Comparison of ENCODE assay signal across 24 mouse cellular contexts in the genomic region with DNA sequence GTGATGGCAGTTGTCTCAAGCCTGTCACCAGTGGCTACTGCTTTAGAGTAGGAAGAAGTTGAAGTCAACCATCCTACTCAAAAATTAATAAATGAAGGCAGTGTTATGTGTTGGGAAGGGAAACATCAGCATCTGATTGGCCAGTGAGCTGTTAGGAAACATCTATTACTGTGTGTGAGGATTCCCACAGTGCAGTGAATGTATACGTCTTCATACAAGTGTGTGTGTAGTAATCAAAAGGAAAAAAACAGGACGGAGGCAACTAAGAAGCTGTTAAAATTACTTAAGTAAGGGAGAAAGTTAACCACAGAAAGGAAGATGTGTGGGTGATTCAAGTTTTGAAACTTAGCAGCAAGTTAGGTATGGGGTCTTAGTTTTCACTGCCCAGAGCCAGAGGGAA.
"Had no signal": no experiment of that assay in that cellular context is flagged by ENCODE, and none has a peak within 500 bp of the region (broad histone marks: within the 10 kb centered on the region; RNA-seq: fewer than 3 reads in every experiment).

No protein-coding gene starts in this region.

- DNase-seq: forebrain, postnatal 0 days; gastrocnemius, postnatal 10 days; gastrocnemius, postnatal 25 days; heart, postnatal 14 days; heart, postnatal 36 days; kidney, adult 11 months; kidney, adult 2 months; kidney, adult 9 months; kidney, postnatal 14 days; kidney, postnatal 36 days; liver; liver, embryonic 13.5 days had no signal

- H3K9ac ChIP-seq: forebrain, postnatal 0 days; heart, embryonic 13.5 days; heart, embryonic 15.5 days; hindbrain, embryonic 13.5 days; hindbrain, embryonic 15.5 days; kidney, embryonic 15.5 days; limb, embryonic 12.5 days; liver, embryonic 13.5 days; liver, embryonic 15.5 days had no signal

- H3K4me3 ChIP-seq: heart, embryonic 13.5 days; heart, embryonic 15.5 days; hindbrain, embryonic 13.5 days; hindbrain, embryonic 15.5 days; kidney, embryonic 15.5 days; layer of hippocampus, adult 2 months; left cerebral cortex, adult 2 months; limb, embryonic 10.5 days; limb, embryonic 12.5 days; liver, embryonic 13.5 days; liver, embryonic 15.5 days had no signal

- H3K4me1 ChIP-seq: hindbrain, embryonic 15.5 days; limb, embryonic 10.5 days; limb, embryonic 12.5 days; liver, embryonic 13.5 days; liver, embryonic 15.5 days had no signal

- H3K27me3 ChIP-seq: heart, embryonic 13.5 days; heart, embryonic 15.5 days; hindbrain, embryonic 13.5 days; hindbrain, embryonic 15.5 days; kidney, embryonic 15.5 days; limb, embryonic 12.5 days; liver, embryonic 13.5 days; liver, embryonic 15.5 days had no signal

- H3K27ac ChIP-seq: heart, embryonic 13.5 days; heart, embryonic 15.5 days; hindbrain, embryonic 13.5 days; hindbrain, embryonic 15.5 days; hindbrain, postnatal 0 days; kidney, embryonic 15.5 days; kidney, postnatal 0 days; layer of hippocampus, adult 2 months; left cerebral cortex, adult 2 months; limb, embryonic 10.5 days; limb, embryonic 12.5 days; liver, embryonic 13.5 days; liver, embryonic 15.5 days had no signal

- H3K36me3 ChIP-seq: heart, embryonic 13.5 days; heart, embryonic 15.5 days; hindbrain, embryonic 13.5 days; hindbrain, embryonic 15.5 days; kidney, embryonic 15.5 days; limb, embryonic 10.5 days; limb, embryonic 12.5 days; liver, embryonic 13.5 days; liver, embryonic 15.5 days had no signal
